32 mouse cellular contexts compared by ENCODE assay signal in genomic region chr5:35009163-35009562, GRCm38 (mm10). TPM values are rescaled to one million over a fixed set of nuclear protein-coding genes. Genes with fewer than 3 reads are reported as not detected.
DNase-seq lines count a peak whose midpoint lies in the region; ATAC-seq and TF ChIP-seq lines count a peak whose summit lies in the region.
"Had no signal": no experiment of that assay in that cellular context is flagged by ENCODE, and none has a peak within 500 bp of the region (broad histone marks: within the 10 kb centered on the region; RNA-seq: fewer than 3 reads in every experiment).

No protein-coding gene starts in this region.

- no peak overlapping the region for H3K4me3 ChIP-seq in heart, adult 2 months
- H3K4me3 ChIP-seq in heart, embryonic 13.5 days = no peak overlapping the region
- H3K4me3 ChIP-seq in lung, adult 2 months (replicated peaks; ENCODE audit: extremely low read depth, low read depth, low read length) = no peak overlapping the region
- H3K4me3 ChIP-seq: embryonic facial prominence, embryonic 12.5 days; forebrain, embryonic 10.5 days; forebrain, embryonic 15.5 days; hindbrain, embryonic 12.5 days; intestine, embryonic 15.5 days; midbrain, embryonic 10.5 days; midbrain, embryonic 15.5 days; neural tube, embryonic 12.5 days had no signal

- intact Hi-C loops in heart, adult 2 months (cut with DNase I) = no loop called here
- intact Hi-C loops in heart, postnatal 25 days (cut with DNase I) = no loop called here

- DNase-seq in heart, adult 2 months = peak in 1 of 2 experiments; percentile 64
- DNase-seq in heart, postnatal 25 days (ENCODE audit: low spot score) = no peak
- peak; percentile 45 for DNase-seq in adrenal gland, postnatal 10 days
- DNase-seq in heart, postnatal 4 days = peak; percentile 44
- DNase-seq in lung, adult 2 months = no peak
- DNase-seq: cerebellum, adult 8-10 months; cerebellum, postnatal 25 days; gastrocnemius, postnatal 36 days; kidney, adult 9 months; kidney, postnatal 10 days; layer of hippocampus, postnatal 36 days; liver; lung, embryonic 14.5 days; lung, postnatal 14 days; right cerebral cortex, adult 18-20 months; spleen, adult 18-20 months; thymus, adult 18-20 months; thymus, postnatal 25 days had no signal

- H3K4me1 ChIP-seq in heart, adult 2 months (ENCODE audit: control insufficient read depth, insufficient read depth, low read length) = peaks cover 2% of the 10 kb centered on the region
- H3K4me1 ChIP-seq in heart, embryonic 13.5 days = peaks cover 23% of the 10 kb centered on the region
- peaks cover 2% of the 10 kb centered on the region; the same call in 1 of the 2 replicates for H3K4me1 ChIP-seq in lung, adult 2 months (ENCODE audit: control insufficient read depth, insufficient read depth, low read length)
- H3K4me1 ChIP-seq: embryonic facial prominence, embryonic 12.5 days; intestine, embryonic 15.5 days had no signal

- no peak for TF ChIP-seq POLR2A in heart, adult 2 months (IDR thresholded peaks at IDR 0.05; ENCODE audit: insufficient read depth, low read depth, low read length)
- TF ChIP-seq POLR2A in lung, adult 2 months (IDR thresholded peaks at IDR 0.05; ENCODE audit: borderline replicate concordance, extremely low read depth, low read depth, low read length) = no peak

- H3K27ac ChIP-seq in heart, adult 2 months = peak overlapping the region; percentile 78
- peak overlapping the region; percentile 13 for H3K27ac ChIP-seq in heart, embryonic 13.5 days (replicated peaks)
- H3K27ac ChIP-seq: embryonic facial prominence, embryonic 12.5 days; forebrain, embryonic 10.5 days; forebrain, embryonic 15.5 days; hindbrain, embryonic 12.5 days; hindbrain, postnatal 0 days; intestine, embryonic 15.5 days; liver, embryonic 14.5 days; midbrain, embryonic 10.5 days; midbrain, embryonic 15.5 days; neural tube, embryonic 12.5 days; stomach, postnatal 0 days had no signal

- H3K9ac ChIP-seq in heart, adult 2 months (ENCODE audit: low read depth, low read length) = no peak overlapping the region
- H3K9ac ChIP-seq in heart, embryonic 13.5 days = no peak overlapping the region
- H3K9ac ChIP-seq: embryonic facial prominence, embryonic 12.5 days; forebrain, embryonic 15.5 days; hindbrain, embryonic 12.5 days; intestine, embryonic 15.5 days; liver, embryonic 14.5 days; lung, embryonic 14.5 days; midbrain, embryonic 15.5 days; neural tube, embryonic 12.5 days had no signal

- no peaks in the 10 kb centered on the region for H3K79me2 ChIP-seq in heart, adult 2 months (replicated peaks; ENCODE audit: control insufficient read depth, insufficient read depth, low read length)

- no peaks in the 10 kb centered on the region for H3K27me3 ChIP-seq in heart, adult 2 months (ENCODE audit: control insufficient read depth, insufficient read depth, low read length)
- no peaks in the 10 kb centered on the region for H3K27me3 ChIP-seq in heart, embryonic 13.5 days (replicated peaks)
- H3K27me3 ChIP-seq: embryonic facial prominence, embryonic 12.5 days; forebrain, embryonic 15.5 days; hindbrain, embryonic 12.5 days; intestine, embryonic 15.5 days; midbrain, embryonic 15.5 days; neural tube, embryonic 12.5 days had no signal

- H3K4me2 ChIP-seq in heart, embryonic 13.5 days = no peak overlapping the region
- H3K4me2 ChIP-seq: embryonic facial prominence, embryonic 12.5 days; forebrain, embryonic 15.5 days; hindbrain, embryonic 12.5 days; intestine, embryonic 15.5 days; lung, embryonic 14.5 days; midbrain, embryonic 15.5 days; neural tube, embryonic 12.5 days had no signal

- ATAC-seq in heart, embryonic 13.5 days (ENCODE audit: extremely low read depth, insufficient number of reproducible peaks, low FRiP score, low TSS enrichment) = no peak
- ATAC-seq in monocyte, adult 5-6 weeks (replicated peaks; ENCODE audit: insufficient number of reproducible peaks, low FRiP score, low TSS enrichment, poor library complexity, severe bottlenecking) = no peak
- ATAC-seq: CD4-positive, CD25-positive, alpha-beta regulatory T cell, adult 4 months; forebrain, embryonic 15.5 days; hindbrain, postnatal 0 days; intestine, embryonic 15.5 days; midbrain, embryonic 15.5 days had no signal

- WGBS in heart, adult 2 months = 61% methylated on average over 4 of the region's 4 CpGs
- 66% methylated on average over 4 of the region's 4 CpGs for WGBS in heart, embryonic 13.5 days
- WGBS in lung, adult 2 months = 90% methylated on average over 4 of the region's 4 CpGs

- peak; percentile 63; the same call in 1 of the 2 replicates for TF ChIP-seq EP300 in heart, adult 2 months (IDR thresholded peaks at IDR 0.05; ENCODE audit: insufficient read depth, low read depth, low read length)

- H3K36me3 ChIP-seq in heart, adult 2 months (ENCODE audit: control insufficient read depth, insufficient read depth, low read length) = 0 out of 2 replicates have a peak, but pooled peaks cover 3% of the 10 kb centered on the region
- H3K36me3 ChIP-seq in heart, embryonic 13.5 days = peaks cover 36% of the 10 kb centered on the region
- H3K36me3 ChIP-seq: forebrain, embryonic 15.5 days; intestine, embryonic 15.5 days; midbrain, embryonic 15.5 days had no signal

- TF ChIP-seq CTCF in heart, adult 2 months (IDR thresholded peaks at IDR 0.05) = no peak
- no peak for TF ChIP-seq CTCF in lung, adult 2 months (IDR thresholded peaks at IDR 0.05; ENCODE audit: insufficient read depth, low read length)

- no peaks in the 10 kb centered on the region for H3K9me3 ChIP-seq in heart, embryonic 13.5 days
- H3K9me3 ChIP-seq: embryonic facial prominence, embryonic 12.5 days; forebrain, embryonic 10.5 days; forebrain, embryonic 15.5 days; hindbrain, embryonic 12.5 days; intestine, embryonic 15.5 days; midbrain, embryonic 10.5 days; midbrain, embryonic 15.5 days; neural tube, embryonic 12.5 days had no signal

RNA-seq across cellular contexts. Expression of gene Hgfac, which starts 32.1 kb away (rescaled TPM):
- under 1 TPM; 0.47 to 0.96 TPM for total RNA-seq in heart, adult 2 months (2021)
- polyA plus RNA-seq in heart, adult 2 months (2012; rRNA removed) = 0.94 and 1.3 TPM in 2 replicates
- under 1 TPM; 0.34 TPM for total RNA-seq in heart, postnatal 25 days (2021)
- 10 to 100 TPM; 41.3 to 90.3 TPM for total RNA-seq in adrenal gland, postnatal 10 days (2021)
- 0.83 and 2.1 TPM in 2 replicates for polyA plus RNA-seq in heart, embryonic 13.5 days (2015; fragmentation: Nextera tagmentation; extraction: Ambion mirVana)
- 1 to 10 TPM; 2.3 to 3.1 TPM for total RNA-seq in heart, postnatal 4 days (2021)
- polyA plus RNA-seq in lung, adult 2 months (2012; rRNA removed) = 12.9 and 19.5 TPM in 2 replicates
- total RNA-seq in monocyte, adult 5-6 weeks (2017) = not detected in 3 replicates
- polyA plus RNA-seq: hindbrain, postnatal 0 days had no signal

RNA-seq across cellular contexts. Expression of gene Dok7, which starts 47.4 kb away (rescaled TPM):
- 10 to 100 TPM; 34.9 to 35.6 TPM for total RNA-seq in heart, adult 2 months (2021)
- 23.8 and 25.4 TPM in 2 replicates for polyA plus RNA-seq in heart, adult 2 months (2012; rRNA removed)
- 10 to 100 TPM; 34.5 to 43.8 TPM for total RNA-seq in heart, postnatal 25 days (2021)
- total RNA-seq in adrenal gland, postnatal 10 days (2021) = 10 to 100 TPM in 1 of 2 experiments, 1 to 10 TPM in 1; 9.3 to 12.1 TPM
- polyA plus RNA-seq in heart, embryonic 13.5 days (2015; fragmentation: Nextera tagmentation; extraction: Ambion mirVana) = 8.0 and 8.5 TPM in 2 replicates
- total RNA-seq in heart, postnatal 4 days (2021) = 10 to 100 TPM; 28.1 to 28.5 TPM
- 1.9 and 2.3 TPM in 2 replicates for polyA plus RNA-seq in lung, adult 2 months (2012; rRNA removed)
- not detected in 3 replicates for total RNA-seq in monocyte, adult 5-6 weeks (2017)
- polyA plus RNA-seq: CD4-positive, CD25-positive, alpha-beta regulatory T cell, adult 4 months had no signal

RNA-seq across cellular contexts. Expression of gene Rgs12, which starts 59.9 kb away (rescaled TPM):
- total RNA-seq in heart, adult 2 months (2021) = 10 to 100 TPM; 13.1 to 16.5 TPM
- polyA plus RNA-seq in heart, adult 2 months (2012; rRNA removed) = 26.2 and 27.7 TPM in 2 replicates
- total RNA-seq in heart, postnatal 25 days (2021) = 10 to 100 TPM; 16.0 to 16.2 TPM
- 10 to 100 TPM; 27.9 to 42.1 TPM for total RNA-seq in adrenal gland, postnatal 10 days (2021)
- polyA plus RNA-seq in heart, embryonic 13.5 days (2015; fragmentation: Nextera tagmentation; extraction: Ambion mirVana) = 28.9 and 30.7 TPM in 2 replicates
- 10 to 100 TPM; 49.8 to 60.4 TPM for total RNA-seq in heart, postnatal 4 days (2021)
- 125 and 161 TPM in 2 replicates for polyA plus RNA-seq in lung, adult 2 months (2012; rRNA removed)
- total RNA-seq in monocyte, adult 5-6 weeks (2017) = 1.5 to 7.6 TPM (median 5.7 TPM) in 3 replicates

Comparison
In these comparisons a context has a peak if more than half of its experiments do, and no peak if none do; other contexts are left out.
1. DNase-seq: peak in adrenal gland, postnatal 10 days (single experiment) and heart, postnatal 4 days (single experiment); none in heart, postnatal 25 days (single experiment) and lung, adult 2 months (single experiment).
2. RNA of gene Hgfac, which starts 32.1 kb away (total RNA-seq): 41.3 to 90.3 TPM in adrenal gland, postnatal 10 days; 2.3 to 3.1 TPM in heart, postnatal 4 days, 0.47 to 0.96 TPM in heart, adult 2 months, 0.34 TPM in heart, postnatal 25 days and not detected in monocyte, adult 5-6 weeks; every median in the first group is over 10 times any median in the second.
3. RNA of gene Dok7, which starts 47.4 kb away (total RNA-seq): 34.5 to 43.8 TPM in heart, postnatal 25 days, 34.9 to 35.6 TPM in heart, adult 2 months, 28.1 to 28.5 TPM in heart, postnatal 4 days and 9.3 to 12.1 TPM in adrenal gland, postnatal 10 days; not detected in monocyte, adult 5-6 weeks; every median in the first group is over 10 times any median in the second.